Mouse (Mus musculus) heart, embryonic 13.5 days (tissue): ENCODE results near the gene 1110002E22Rik. TPM values are rescaled to one million over a fixed set of nuclear protein-coding genes. Genes with fewer than 3 reads are reported as not detected.

Source experiments
- ATAC-seq: fragments of 200-750 bp; cut with Nextera tagmentation; 2 replicates; pipeline ENCODE4 v1.8.0; 2017; ENCODE audit warnings: moderate TSS enrichment; ENCODE audit not compliant: insufficient number of reproducible peaks, low FRiP score, low TSS enrichment; ENCODE audit errors: extremely low read depth
- H3K27ac ChIP-seq: fragments of 300-500 bp; sonication (generic); replicated peaks from 2 replicates; pipeline ENCODE4 v1.5.1; 2015; ENCODE audit warnings: moderate library complexity, mild to moderate bottlenecking, inconsistent platforms
- H3K27me3 ChIP-seq: fragments of 300-500 bp; sonication (generic); replicated peaks from 2 replicates; pipeline ENCODE4 v1.6.1; 2015; ENCODE audit warnings: mild to moderate bottlenecking, inconsistent platforms
- H3K36me3 ChIP-seq: fragments of 300-500 bp; sonication (generic); 2 replicates; pipeline ENCODE4 v1.6.1; 2015; ENCODE audit warnings: mild to moderate bottlenecking, inconsistent platforms
- H3K4me1 ChIP-seq: fragments of 300-500 bp; sonication (generic); 2 replicates; pipeline ENCODE4 v1.6.1; 2015; ENCODE audit warnings: inconsistent platforms
- H3K4me2 ChIP-seq: fragments of 300-500 bp; sonication (generic); 2 replicates; pipeline ENCODE4 v1.6.1; 2015; ENCODE audit warnings: inconsistent platforms, mild to moderate bottlenecking, moderate library complexity
- H3K4me3 ChIP-seq: fragments of 300-500 bp; sonication (generic); 2 replicates; pipeline ENCODE4 v1.5.1; 2015; ENCODE audit warnings: moderate library complexity, mild to moderate bottlenecking, inconsistent platforms
- H3K9ac ChIP-seq: fragments of 300-500 bp; sonication (generic); 2 replicates; pipeline ENCODE4 v1.6.1; 2015; ENCODE audit warnings: inconsistent platforms, mild to moderate bottlenecking, moderate library complexity
- H3K9me3 ChIP-seq: fragments of 300-500 bp; sonication (generic); 2 replicates; pipeline ENCODE4 v1.6.1; 2016; ENCODE audit warnings: inconsistent platforms
- WGBS: fragments of 180-500 bp; shearing (Covaris S2); methylation state at CpG from one replicate; pipeline ENCODE4 v1.1.7; 2015; ENCODE audit warnings: mixed read lengths; 5-methylcytosine and 5-hydroxymethylcytosine counted together
- polyA plus RNA-seq: library from polyadenylated mRNA; unstranded; fragments of >200 nt; fragmentation: Nextera tagmentation; extraction: Ambion mirVana; gene quantifications from 2 replicates; pipeline ENCODE4 v1.2.1, GENCODE M21; 2015

1110002E22Rik gene
- polyA plus RNA-seq, 1 experiment from 2014 or later: 9.4 TPM

- peaks cover 14% of the 10 kb centered on the region for H3K4me1 ChIP-seq
- WGBS: 68% methylated on average over 7 of the region's 7 CpGs
- H3K27ac ChIP-seq: no peak overlapping the region
- H3K4me2 ChIP-seq: no peak overlapping the region
- no peak overlapping the region for H3K9ac ChIP-seq
- H3K27me3 ChIP-seq: no peaks in the 10 kb centered on the region
- H3K4me3 ChIP-seq: no peak overlapping the region
- ATAC-seq: no peak
- no peaks in the 10 kb centered on the region for H3K9me3 ChIP-seq
- H3K36me3 ChIP-seq: no peaks in the 10 kb centered on the region
These were observed 21.5 kb upstream of the 1110002E22Rik start for GRCm38 (mm10) chr3:138043316-138043715.

- Histone ChIP-seq H3K9me3 (no peaks in the 10 kb centered on the region), H3K27me3 (no peaks in the 10 kb centered on the region), H3K27ac (no peak overlapping the region), H3K36me3 (no peaks in the 10 kb centered on the region), H3K4me2 (no peak overlapping the region), H3K4me3 (no peak overlapping the region), H3K4me1 (peaks cover 33% of the 10 kb centered on the region), H3K9ac (no peak overlapping the region)
- ATAC-seq: no peak
- WGBS: 86% methylated on average over 6 of the region's 6 CpGs
These were observed 15.3 kb upstream of the 1110002E22Rik start for GRCm38 (mm10) chr3:138049555-138049954.

- Histone ChIP-seq H3K4me3 (no peak overlapping the region), H3K36me3 (no peaks in the 10 kb centered on the region), H3K4me2 (no peak overlapping the region), H3K27ac (no peak overlapping the region; the same call in 1 of the 2 replicates), H3K27me3 (no peaks in the 10 kb centered on the region), H3K4me1 (peaks cover 45% of the 10 kb centered on the region), H3K9me3 (no peaks in the 10 kb centered on the region), H3K9ac (no peak overlapping the region)
- ATAC-seq: no peak
- 65% methylated on average over 11 of the region's 11 CpGs for WGBS
These were observed 14.1 kb upstream of the 1110002E22Rik start for GRCm38 (mm10) chr3:138050772-138051171.

GRCm38 (mm10) chr3:138051431-138051830 lies 13.4 kb upstream of the 1110002E22Rik start:
- Histone ChIP-seq H3K27ac (no peak overlapping the region), H3K4me1 (peaks cover 50% of the 10 kb centered on the region), H3K4me3 (no peak overlapping the region), H3K36me3 (no peaks in the 10 kb centered on the region), H3K27me3 (no peaks in the 10 kb centered on the region), H3K9ac (no peak overlapping the region), H3K4me2 (no peak overlapping the region), H3K9me3 (no peaks in the 10 kb centered on the region)
- WGBS: 70% methylated on average over 3 of the region's 3 CpGs
- no peak for ATAC-seq

GRCm38 (mm10) chr3:138053969-138054368 lies 10.9 kb upstream of the 1110002E22Rik start:
- peak overlapping the region; percentile 78 for H3K9ac ChIP-seq
- peak overlapping the region; percentile 60 for H3K4me2 ChIP-seq
- peak overlapping the region; percentile 26; the same call in 1 of the 2 replicates for H3K4me3 ChIP-seq
- H3K27ac ChIP-seq: peak overlapping the region; percentile 99
- H3K27me3 ChIP-seq: no peaks in the 10 kb centered on the region
- H3K4me1 ChIP-seq: peaks cover 66% of the 10 kb centered on the region
- ATAC-seq: peak; percentile 77; the same call in 1 of the 2 replicates
- 6% methylated on average over 4 of the region's 4 CpGs for WGBS
- no peaks in the 10 kb centered on the region for H3K36me3 ChIP-seq
- H3K9me3 ChIP-seq: no peaks in the 10 kb centered on the region

- ATAC-seq: no peak
- no peaks in the 10 kb centered on the region for H3K9me3 ChIP-seq
- no peak overlapping the region for H3K4me3 ChIP-seq
- 0 out of 2 replicates have a peak overlapping the region, but pooled peaks have one; percentile 24 for H3K9ac ChIP-seq
- H3K27me3 ChIP-seq: no peaks in the 10 kb centered on the region
- H3K36me3 ChIP-seq: no peaks in the 10 kb centered on the region
- WGBS: 44% methylated on average over 7 of the region's 7 CpGs
- H3K4me1 ChIP-seq: peaks cover 80% of the 10 kb centered on the region
- peak overlapping the region; percentile 50 for H3K27ac ChIP-seq
- no peak overlapping the region for H3K4me2 ChIP-seq
These were observed 7.9 kb upstream of the 1110002E22Rik start for GRCm38 (mm10) chr3:138056976-138057375.

GRCm38 (mm10) chr3:138058226-138058625 lies 6.6 kb upstream of the 1110002E22Rik start:
- no peaks in the 10 kb centered on the region for H3K36me3 ChIP-seq
- H3K9me3 ChIP-seq: no peaks in the 10 kb centered on the region
- H3K4me2 ChIP-seq: no peak overlapping the region
- no peak for ATAC-seq
- no peak overlapping the region for H3K27ac ChIP-seq
- no peaks in the 10 kb centered on the region for H3K27me3 ChIP-seq
- WGBS: 64% methylated on average over 4 of the region's 4 CpGs
- no peak overlapping the region for H3K9ac ChIP-seq
- H3K4me1 ChIP-seq: peaks cover 78% of the 10 kb centered on the region
- H3K4me3 ChIP-seq: no peak overlapping the region

- H3K4me1 ChIP-seq: peaks cover 82% of the 10 kb centered on the region
- ATAC-seq: no peak
- peak overlapping the region; percentile 70 for H3K27ac ChIP-seq
- WGBS: 59% methylated on average over 7 of the region's 7 CpGs
- H3K9me3 ChIP-seq: no peaks in the 10 kb centered on the region
- no peak overlapping the region for H3K4me3 ChIP-seq
- H3K9ac ChIP-seq: no peak overlapping the region
- no peaks in the 10 kb centered on the region for H3K36me3 ChIP-seq
- no peak overlapping the region for H3K4me2 ChIP-seq
- H3K27me3 ChIP-seq: no peaks in the 10 kb centered on the region
These were observed 4.4 kb upstream of the 1110002E22Rik start for GRCm38 (mm10) chr3:138060429-138060828.

- no peaks in the 10 kb centered on the region for H3K27me3 ChIP-seq
- peaks cover 84% of the 10 kb centered on the region for H3K4me1 ChIP-seq
- no peak overlapping the region for H3K4me2 ChIP-seq
- no peaks in the 10 kb centered on the region for H3K36me3 ChIP-seq
- no peaks in the 10 kb centered on the region for H3K9me3 ChIP-seq
- no peak overlapping the region for H3K27ac ChIP-seq
- no peak overlapping the region for H3K9ac ChIP-seq
- H3K4me3 ChIP-seq: no peak overlapping the region
- WGBS: 67% methylated on average over 9 of the region's 9 CpGs
- ATAC-seq: no peak
These were observed 3.5 kb upstream of the 1110002E22Rik start for GRCm38 (mm10) chr3:138061205-138061911.

- no peaks in the 10 kb centered on the region for H3K36me3 ChIP-seq
- no peak for ATAC-seq
- no peak overlapping the region for H3K4me2 ChIP-seq
- WGBS: 75% methylated on average over 4 of the region's 4 CpGs
- H3K4me3 ChIP-seq: no peak overlapping the region
- no peaks in the 10 kb centered on the region for H3K27me3 ChIP-seq
- no peak overlapping the region for H3K9ac ChIP-seq
- H3K27ac ChIP-seq: no peak overlapping the region; the same call in 1 of the 2 replicates
- no peaks in the 10 kb centered on the region for H3K9me3 ChIP-seq
- peaks cover 79% of the 10 kb centered on the region for H3K4me1 ChIP-seq
These were observed 2.2 kb upstream of the 1110002E22Rik start for GRCm38 (mm10) chr3:138062673-138063072.

GRCm38 (mm10) chr3:138063731-138064329 lies 1.0 kb upstream of the 1110002E22Rik start:
- no peak for ATAC-seq
- Histone ChIP-seq H3K27ac (peak overlapping the region; percentile 98), H3K4me3 (no peak overlapping the region), H3K27me3 (no peaks in the 10 kb centered on the region), H3K4me1 (peaks cover 78% of the 10 kb centered on the region), H3K36me3 (0 out of 2 replicates have a peak, but pooled peaks cover 6% of the 10 kb centered on the region), H3K4me2 (peak overlapping the region; percentile 77), H3K9ac (peak overlapping the region; percentile 58), H3K9me3 (no peaks in the 10 kb centered on the region)
- 37% methylated on average over 14 of the region's 14 CpGs for WGBS
